Mouse (Mus musculus): ENCODE data around the gene Lysmd4.

DNA sequence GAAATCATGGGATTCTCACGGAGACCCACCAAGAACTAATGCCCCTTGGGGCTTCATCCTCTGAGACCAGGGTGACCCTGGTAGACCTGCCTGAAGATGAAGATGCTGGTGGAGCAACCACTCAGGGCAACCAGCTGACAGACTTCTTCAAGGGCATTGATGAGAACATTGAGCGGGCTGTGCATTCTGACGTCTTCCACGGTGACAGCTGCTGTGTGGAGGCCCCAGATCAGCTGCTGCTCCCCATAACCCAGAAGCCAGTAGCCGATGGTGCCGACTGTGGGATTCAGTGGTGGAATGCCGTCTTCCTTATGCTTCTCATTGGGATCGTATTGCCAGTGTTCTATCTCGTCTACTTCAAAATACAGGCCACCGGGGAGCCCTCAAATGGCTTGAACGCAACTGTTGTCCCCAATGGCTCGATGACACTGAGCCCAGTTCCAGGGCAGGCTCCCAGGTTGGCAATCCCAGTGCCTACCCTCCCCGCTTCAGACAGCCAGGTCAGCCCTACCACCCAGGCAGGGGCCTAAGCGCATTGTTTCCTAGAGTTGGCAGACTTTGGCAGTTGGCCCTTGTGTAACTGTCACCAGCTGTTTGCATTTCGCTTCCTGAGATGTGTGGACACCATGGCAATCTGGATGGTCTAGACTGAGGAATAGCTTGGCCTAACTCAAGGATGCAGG lies 3.7 kb downstream of the Lysmd4 start:
- TF ChIP-seq CTCF (IDR thresholded peaks at IDR 0.05; ENCODE audit: borderline replicate concordance, control insufficient read depth, extremely low read depth, insufficient read depth, low read length, poor library complexity) (no peak), POLR2A (IDR thresholded peaks at IDR 0.05; ENCODE audit: control insufficient read depth, extremely low read depth, insufficient read depth, low read length, poor library complexity) (no peak)

Measured in thymus, adult 2 months (tissue).